Mouse (Mus musculus): ENCODE results near the gene Hjurp. TPM values are rescaled to one million over a fixed set of nuclear protein-coding genes. Genes with fewer than 3 reads are reported as not detected.
A peak's percentile ranks its signal among the peaks of the same experiment; 100 is the strongest.

Gene Hjurp
- polyA plus RNA-seq, 2 experiments = 38.0 to 61.0 TPM

DNA sequence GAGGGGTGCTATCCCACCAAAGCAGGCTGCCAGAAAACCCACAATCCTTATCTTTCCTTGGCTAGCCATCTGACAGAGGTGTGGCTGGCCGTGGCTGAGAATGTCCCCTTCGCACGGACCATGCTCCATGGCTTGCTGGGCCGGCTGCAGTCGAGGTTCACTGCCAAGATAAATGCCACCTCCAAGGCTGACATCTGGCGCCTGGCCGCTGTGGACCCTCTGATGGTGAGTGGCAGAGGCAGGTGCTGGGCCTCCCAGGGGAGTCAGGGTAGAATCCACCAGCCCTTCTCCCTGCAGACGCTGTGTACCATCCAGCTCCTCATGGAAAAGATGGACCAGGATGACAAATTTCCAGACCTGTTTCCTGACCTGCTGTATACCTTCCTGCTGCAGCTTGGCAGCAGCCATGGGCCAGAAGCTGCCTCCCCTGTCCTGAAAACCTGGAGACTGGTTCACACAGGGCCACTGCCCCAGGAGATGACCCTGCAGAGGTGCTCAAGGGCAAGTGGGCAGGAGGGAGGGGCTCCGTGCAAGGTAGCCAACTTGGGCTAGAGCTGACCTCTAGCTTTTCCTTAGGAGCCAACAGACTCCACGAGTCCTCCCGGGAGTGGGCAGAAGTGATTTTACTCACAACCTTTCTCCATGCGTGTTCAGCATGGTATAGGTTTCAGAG lies 22.5 kb downstream of the Hjurp start:
- H3K9me3 ChIP-seq (ENCODE audit: control insufficient read depth, low read length) = no peaks in the 10 kb centered on the region; the same call in 1 of the 2 replicates
- ATAC-seq (ENCODE audit: insufficient read depth) = no peak
- TF ChIP-seq CTCF (IDR thresholded peaks at IDR 0.05; ENCODE audit: low read depth) (no peak), EP300 (IDR thresholded peaks at IDR 0.05; ENCODE audit: low read depth) (no peak)
- DNase-seq (ENCODE audit: low read depth in 3 of 3, low spot score in 3 of 3) = no peak
- H3K27ac ChIP-seq = no peak overlapping the region
- no peak overlapping the region for H3K4me3 ChIP-seq (ENCODE audit: insufficient read depth in 1 of 2, low read depth in 2 of 2, low read length in 2 of 2)
- no peak overlapping the region for H3K4me2 ChIP-seq (ENCODE audit: low read depth)
- WGBS (ENCODE audit: insufficient replicate concordance) = 62% methylated on average over 12 of the region's 12 CpGs
- H3K27me3 ChIP-seq (ENCODE audit: control insufficient read depth, insufficient read depth, low read length) = no peaks in the 10 kb centered on the region
- peaks cover under 1 to 12% of the 10 kb centered on the region in 2 experiments; a peak in 2 of 4 replicates for H3K4me1 ChIP-seq (replicated peaks; ENCODE audit: control insufficient read depth in 2 of 2, insufficient read depth in 2 of 2, low read length in 1 of 2)
- H3K36me3 ChIP-seq (replicated peaks; ENCODE audit: control insufficient read depth, insufficient read depth, low read depth) = no peaks in the 10 kb centered on the region
- H3K9ac ChIP-seq (replicated peaks) = no peak overlapping the region

DNA sequence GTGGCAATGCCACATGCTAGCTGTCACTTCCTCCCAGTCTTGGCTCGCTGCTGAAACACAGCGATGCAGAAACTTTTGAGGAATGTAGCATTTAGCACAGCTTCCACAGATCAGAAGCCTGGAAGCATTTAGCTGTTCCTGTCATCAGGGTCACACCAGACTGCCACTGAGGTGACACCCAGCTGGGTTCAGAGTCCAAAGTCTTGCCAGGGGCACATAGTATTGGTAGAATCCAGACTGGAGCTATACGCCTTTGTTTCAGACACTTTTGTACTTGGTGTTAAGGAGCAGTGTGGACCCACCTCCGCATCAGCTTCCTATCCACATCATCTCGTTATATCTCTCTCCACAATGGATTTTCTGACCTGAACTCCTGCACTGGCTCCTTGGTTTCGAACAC lies 23.9 kb downstream of the Hjurp start:
- ATAC-seq (ENCODE audit: insufficient read depth) (peak; percentile 7; the same call in 1 of the 2 replicates), DNase-seq (ENCODE audit: low read depth in 3 of 3, low spot score in 3 of 3) (no peak)
- Histone ChIP-seq H3K9me3 (ENCODE audit: control insufficient read depth, low read length) (no peaks in the 10 kb centered on the region; the same call in 1 of the 2 replicates), H3K4me2 (ENCODE audit: low read depth) (no peak overlapping the region), H3K27me3 (ENCODE audit: control insufficient read depth, insufficient read depth, low read length) (no peaks in the 10 kb centered on the region), H3K4me1 (replicated peaks; ENCODE audit: control insufficient read depth in 2 of 2, insufficient read depth in 2 of 2, low read length in 1 of 2) (peaks cover 0 to 2% of the 10 kb centered on the region in 2 experiments; a peak in 1 of 4 replicates), H3K27ac (no peak overlapping the region), H3K4me3 (ENCODE audit: insufficient read depth in 1 of 2, low read depth in 2 of 2, low read length in 2 of 2) (no peak overlapping the region), H3K9ac (replicated peaks) (no peak overlapping the region), H3K36me3 (replicated peaks; ENCODE audit: control insufficient read depth, insufficient read depth, low read depth) (no peaks in the 10 kb centered on the region)
- no peak for TF ChIP-seq EP300 (IDR thresholded peaks at IDR 0.05; ENCODE audit: low read depth)
- TF ChIP-seq CTCF (IDR thresholded peaks at IDR 0.05; ENCODE audit: low read depth) = no peak
- 57% methylated on average over 6 of the region's 6 CpGs for WGBS (ENCODE audit: insufficient replicate concordance)

DNA sequence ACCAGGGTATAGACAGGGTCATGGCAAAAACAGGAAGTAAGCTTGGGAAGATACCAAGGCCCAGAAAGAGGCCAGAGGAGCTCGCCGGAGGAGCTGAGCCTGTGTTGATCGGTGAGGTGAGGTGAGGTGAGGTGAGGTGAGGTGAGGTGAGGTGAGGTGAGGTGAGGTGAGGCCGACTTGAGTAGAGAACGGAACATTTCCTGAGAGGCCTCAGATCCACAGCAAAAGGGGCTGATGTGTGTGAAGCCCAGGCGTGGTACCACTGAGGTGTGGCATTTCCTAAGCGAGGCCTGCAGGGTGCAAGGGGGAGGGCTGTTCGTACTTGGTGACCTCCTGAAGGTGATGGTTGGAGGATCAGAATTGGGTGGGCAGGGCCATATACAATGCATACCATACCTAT lies 24.3 kb downstream of the Hjurp start:
- ATAC-seq (ENCODE audit: insufficient read depth) (no peak), DNase-seq (ENCODE audit: low read depth in 3 of 3, low spot score in 3 of 3) (no peak)
- 55% methylated on average over 8 of the region's 8 CpGs for WGBS (ENCODE audit: insufficient replicate concordance)
- TF ChIP-seq CTCF (IDR thresholded peaks at IDR 0.05; ENCODE audit: low read depth) = no peak
- TF ChIP-seq EP300 (IDR thresholded peaks at IDR 0.05; ENCODE audit: low read depth) = no peak
- Histone ChIP-seq H3K9me3 (ENCODE audit: control insufficient read depth, low read length) (no peaks in the 10 kb centered on the region; the same call in 1 of the 2 replicates), H3K4me2 (ENCODE audit: low read depth) (no peak overlapping the region), H3K27me3 (ENCODE audit: control insufficient read depth, insufficient read depth, low read length) (no peaks in the 10 kb centered on the region), H3K4me3 (ENCODE audit: insufficient read depth in 1 of 2, low read depth in 2 of 2, low read length in 2 of 2) (no peak overlapping the region), H3K36me3 (replicated peaks; ENCODE audit: control insufficient read depth, insufficient read depth, low read depth) (no peaks in the 10 kb centered on the region), H3K27ac (no peak overlapping the region), H3K9ac (replicated peaks) (no peak overlapping the region), H3K4me1 (replicated peaks; ENCODE audit: control insufficient read depth in 2 of 2, insufficient read depth in 2 of 2, low read length in 1 of 2) (peaks cover 0 to 2% of the 10 kb centered on the region in 2 experiments; a peak in 1 of 4 replicates)

DNA sequence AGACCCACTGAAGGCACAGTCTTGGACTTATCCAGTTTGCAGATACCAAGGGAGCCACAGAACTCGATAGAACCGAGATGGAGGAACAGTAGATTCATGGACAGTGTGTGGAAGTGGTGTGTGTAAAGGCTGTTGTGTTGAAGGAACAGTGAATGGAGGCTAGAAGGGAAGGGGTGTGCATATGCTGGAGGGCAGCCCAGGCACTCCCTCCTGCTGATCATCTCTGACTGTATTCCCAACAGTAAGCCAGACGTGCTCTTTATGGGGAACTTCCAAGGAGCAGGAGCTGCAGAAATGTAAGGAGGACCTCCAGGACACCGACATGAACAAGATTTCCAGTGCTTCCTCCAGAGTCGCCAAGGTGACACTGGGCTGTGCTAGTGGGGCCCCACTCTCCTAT lies 27.4 kb downstream of the Hjurp start:
- no peak overlapping the region for H3K4me2 ChIP-seq (ENCODE audit: low read depth)
- H3K27me3 ChIP-seq (ENCODE audit: control insufficient read depth, insufficient read depth, low read length) = no peaks in the 10 kb centered on the region
- no peak for ATAC-seq (ENCODE audit: insufficient read depth)
- 60% methylated on average over 5 of the region's 5 CpGs for WGBS (ENCODE audit: insufficient replicate concordance)
- no peak overlapping the region for H3K9ac ChIP-seq (replicated peaks)
- no peaks in the 10 kb centered on the region for H3K36me3 ChIP-seq (replicated peaks; ENCODE audit: control insufficient read depth, insufficient read depth, low read depth)
- H3K4me3 ChIP-seq (ENCODE audit: insufficient read depth in 1 of 2, low read depth in 2 of 2, low read length in 2 of 2) = no peak overlapping the region
- peaks cover 0 to 2% of the 10 kb centered on the region in 2 experiments; a peak in 1 of 4 replicates for H3K4me1 ChIP-seq (replicated peaks; ENCODE audit: control insufficient read depth in 2 of 2, insufficient read depth in 2 of 2, low read length in 1 of 2)
- peaks cover 3% of the 10 kb centered on the region for H3K9me3 ChIP-seq (ENCODE audit: control insufficient read depth, low read length)
- no peak for TF ChIP-seq EP300 (IDR thresholded peaks at IDR 0.05; ENCODE audit: low read depth)
- no peak for TF ChIP-seq CTCF (IDR thresholded peaks at IDR 0.05; ENCODE audit: low read depth)
- H3K27ac ChIP-seq = no peak overlapping the region
- no peak for DNase-seq (ENCODE audit: low read depth in 3 of 3, low spot score in 3 of 3)

DNA sequence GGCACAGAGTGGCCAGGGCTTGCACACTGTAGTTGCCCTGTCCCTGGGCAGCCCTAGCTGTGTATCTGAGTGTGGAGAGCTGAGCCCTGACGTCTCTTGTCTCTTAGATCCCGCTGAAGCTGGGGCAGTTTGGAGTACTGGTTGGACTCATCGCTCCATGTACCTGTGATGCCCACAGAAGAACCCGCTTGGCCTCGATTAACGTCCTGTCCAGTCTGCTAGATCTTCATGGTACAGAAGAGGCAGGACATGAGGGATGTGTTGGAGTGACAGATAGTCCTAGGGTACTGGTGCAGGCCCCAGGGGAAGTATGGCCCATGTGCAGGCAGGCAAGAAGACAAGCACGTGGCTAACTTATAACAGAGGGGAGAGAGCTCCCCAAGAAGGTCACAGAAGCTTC lies 27.8 kb downstream of the Hjurp start:
- DNase-seq (ENCODE audit: low read depth in 3 of 3, low spot score in 3 of 3) (no peak), ATAC-seq (ENCODE audit: insufficient read depth) (no peak)
- peaks cover 0 to 2% of the 10 kb centered on the region in 2 experiments; a peak in 1 of 4 replicates for H3K4me1 ChIP-seq (replicated peaks; ENCODE audit: control insufficient read depth in 2 of 2, insufficient read depth in 2 of 2, low read length in 1 of 2)
- no peaks in the 10 kb centered on the region for H3K36me3 ChIP-seq (replicated peaks; ENCODE audit: control insufficient read depth, insufficient read depth, low read depth)
- peaks cover 3% of the 10 kb centered on the region for H3K9me3 ChIP-seq (ENCODE audit: control insufficient read depth, low read length)
- WGBS (ENCODE audit: insufficient replicate concordance) = 59% methylated on average over 7 of the region's 7 CpGs
- no peak overlapping the region for H3K4me3 ChIP-seq (ENCODE audit: insufficient read depth in 1 of 2, low read depth in 2 of 2, low read length in 2 of 2)
- no peak for TF ChIP-seq CTCF (IDR thresholded peaks at IDR 0.05; ENCODE audit: low read depth)
- TF ChIP-seq EP300 (IDR thresholded peaks at IDR 0.05; ENCODE audit: low read depth) = no peak
- no peak overlapping the region for H3K27ac ChIP-seq
- no peak overlapping the region for H3K9ac ChIP-seq (replicated peaks)
- H3K4me2 ChIP-seq (ENCODE audit: low read depth) = no peak overlapping the region
- H3K27me3 ChIP-seq (ENCODE audit: control insufficient read depth, insufficient read depth, low read length) = no peaks in the 10 kb centered on the region
